Mouse (Mus musculus) CD4-positive, CD25-positive, alpha-beta regulatory T cell, adult 4 months (primary cell): ENCODE measurements at regions not wholly inside any gene's neighbourhood (a gene's known extent, or its start where the extent isn't known, plus 50 kb on each side); places are given as distances from the start of the nearest gene placed in this dataset.

Source experiments
- ATAC-seq: one replicate; pipeline ENCODE4 v1.8.0; 2017

DNA sequence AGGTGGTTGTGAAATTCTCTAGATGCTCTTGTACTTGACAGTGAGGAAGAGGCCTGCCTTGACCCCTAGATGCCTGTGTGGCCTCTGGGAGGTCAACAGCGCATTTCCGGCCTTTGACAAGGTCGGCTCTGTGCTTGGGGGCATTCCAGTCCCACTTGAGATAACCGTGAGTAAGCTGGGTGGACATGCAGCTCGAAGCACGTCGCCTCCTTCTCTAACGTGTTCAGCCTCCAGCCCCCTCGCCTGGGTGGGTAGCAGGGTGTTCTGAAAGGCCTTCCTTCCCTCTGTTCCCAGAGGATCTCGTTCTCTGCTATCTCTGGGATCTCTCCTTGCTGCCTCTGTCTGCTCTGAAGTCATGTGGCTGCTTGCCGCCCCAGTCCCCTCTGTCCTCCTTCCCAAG lies 70.2 kb upstream of the Slc38a2 start:
- no peak for ATAC-seq

GRCm38 (mm10) chr15:96768301-96768993 lies 68.9 kb upstream of the Slc38a2 start:
- no peak for ATAC-seq

GRCm38 (mm10) chr15:96767188-96767587 lies 67.7 kb upstream of the Slc38a2 start:
- no peak for ATAC-seq

DNA sequence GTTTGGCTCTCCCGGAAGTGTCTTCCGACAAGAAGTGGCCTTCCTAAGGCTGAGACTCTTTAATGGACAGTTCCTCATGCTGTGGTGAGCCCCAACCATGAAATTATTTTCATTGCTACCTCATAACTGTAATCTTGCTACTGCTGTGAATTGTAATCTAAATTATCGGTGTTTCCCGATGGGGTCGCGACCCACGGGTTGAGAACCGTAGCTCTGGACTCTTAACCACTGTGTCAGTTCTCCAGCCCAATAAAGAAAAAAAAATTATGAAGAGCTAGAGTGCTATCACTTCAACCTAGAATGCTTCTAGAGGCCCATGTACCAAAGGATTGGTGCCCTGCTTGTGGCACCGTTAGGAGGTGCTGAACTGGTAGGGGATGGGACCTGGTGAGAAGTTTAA lies 66.7 kb upstream of the Slc38a2 start:
- no peak for ATAC-seq

GRCm38 (mm10) chr15:96763611-96764010 lies 64.1 kb upstream of the Slc38a2 start:
- ATAC-seq: no peak

DNA sequence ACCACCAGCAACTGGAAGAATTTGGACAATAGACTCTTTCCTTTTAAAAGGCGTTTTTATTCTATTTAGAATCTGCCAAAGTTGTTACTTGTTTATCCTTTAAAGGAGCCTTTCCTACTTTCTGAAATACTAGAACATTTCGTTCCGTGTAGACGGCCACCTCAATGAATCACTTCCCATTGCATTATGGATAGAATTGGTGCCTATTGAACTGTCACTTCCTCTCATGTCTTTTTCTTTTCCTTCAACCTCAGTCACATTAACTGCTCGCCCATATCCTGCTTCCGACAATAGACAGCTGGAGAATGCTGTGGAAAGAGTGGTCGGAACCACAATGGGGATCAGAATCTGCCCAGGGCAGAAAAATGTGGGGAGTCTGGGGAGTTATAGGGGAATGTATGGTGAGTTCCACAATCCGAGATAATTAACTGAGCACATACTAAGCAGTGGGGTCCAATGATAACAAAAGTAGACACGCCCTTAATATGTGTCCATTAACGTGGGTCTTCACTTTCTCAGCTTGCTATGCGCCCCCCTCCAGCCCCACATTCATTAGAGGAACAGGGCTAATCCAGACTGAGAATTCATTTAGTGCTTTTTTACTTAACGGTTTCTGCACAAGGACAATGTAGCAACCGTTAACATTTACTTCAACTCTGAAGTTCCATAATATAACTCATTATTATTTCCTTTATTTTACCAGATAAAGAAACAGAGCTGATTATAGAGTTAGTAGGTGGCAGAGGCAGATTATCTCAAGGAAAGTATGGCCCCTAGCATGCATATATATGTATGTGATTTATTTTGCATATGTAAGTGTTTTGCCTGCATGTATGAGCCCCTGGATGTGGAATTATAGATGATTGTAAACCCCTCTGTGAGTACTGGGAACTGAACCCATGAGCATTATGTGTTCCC lies 59.8 kb upstream of the Slc38a2 start:
- ATAC-seq: no peak

GRCm38 (mm10) chr15:96757446-96758198 lies 58.1 kb upstream of the Slc38a2 start:
- ATAC-seq: peak; percentile 56

- no peak for ATAC-seq
Observed at GRCm38 (mm10) chr15:96756456-96756855, 56.9 kb upstream of the Slc38a2 start.

GRCm38 (mm10) chr15:96755951-96756350 lies 56.4 kb upstream of the Slc38a2 start:
- no peak for ATAC-seq

DNA sequence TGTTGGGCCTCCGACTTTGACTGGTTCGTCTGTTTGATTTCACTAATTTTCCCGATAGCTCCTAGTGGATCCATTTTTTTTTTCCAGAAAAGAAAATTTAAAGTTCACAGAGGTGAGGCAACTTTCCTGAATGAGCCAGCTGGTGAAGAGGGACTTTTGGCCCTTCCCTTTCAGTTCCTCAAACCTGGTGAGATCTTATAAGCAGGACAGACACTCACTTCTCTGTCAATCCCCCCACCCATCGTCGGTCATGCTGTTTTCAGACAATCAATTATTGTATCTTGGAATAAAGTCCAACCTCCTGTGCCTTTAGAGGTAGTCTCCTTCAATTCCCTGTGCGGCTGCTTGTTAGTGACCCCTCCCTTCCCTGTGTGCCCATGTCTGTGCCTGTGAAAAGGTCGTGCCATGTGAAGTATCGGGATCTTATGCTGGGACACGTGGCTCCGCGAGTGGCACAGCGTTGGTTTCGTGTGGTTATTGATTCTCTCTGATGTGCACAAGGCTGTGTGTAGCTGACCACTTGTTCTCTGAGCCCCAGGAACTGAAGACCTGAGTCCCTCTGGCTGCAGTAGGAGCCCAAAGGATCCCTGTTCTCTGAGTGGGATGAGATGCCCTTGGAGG lies 55.9 kb upstream of the Slc38a2 start:
- no peak for ATAC-seq

GRCm38 (mm10) chr15:96754079-96754478 lies 54.5 kb upstream of the Slc38a2 start:
- no peak for ATAC-seq

DNA sequence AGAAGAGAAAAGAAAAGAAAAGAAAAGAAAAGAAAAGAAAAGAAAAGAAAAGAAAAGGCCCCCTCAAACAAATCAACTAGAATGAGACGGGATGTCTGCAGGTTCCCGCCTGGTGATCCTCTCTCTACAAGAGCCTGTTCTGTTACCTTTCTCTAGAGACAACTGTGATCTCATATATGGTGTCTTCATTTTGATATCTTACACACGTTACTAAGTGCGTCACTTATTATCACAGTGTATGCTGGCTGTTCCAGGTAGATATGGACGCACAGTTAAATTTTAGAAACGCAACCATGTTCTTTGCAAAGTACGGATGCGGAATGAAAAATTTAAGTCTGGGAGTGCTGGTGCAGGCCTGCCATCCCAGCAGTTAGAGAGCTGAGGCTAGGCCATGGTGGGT lies 53.2 kb upstream of the Slc38a2 start:
- ATAC-seq: no peak

DNA sequence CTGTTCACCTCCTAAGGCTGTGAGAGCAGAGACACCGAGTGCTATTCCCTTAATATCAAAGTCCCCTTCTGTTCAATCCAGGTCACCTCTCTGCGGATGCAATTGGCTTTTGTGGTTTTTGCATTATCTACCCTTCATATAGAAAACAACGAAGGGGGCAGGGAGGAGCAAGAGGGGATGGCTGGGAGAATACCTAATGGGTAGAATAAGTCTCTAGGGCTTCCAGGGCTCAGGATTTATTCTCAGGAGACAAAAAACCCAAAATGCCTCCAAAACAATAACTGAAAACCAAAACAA lies 52.5 kb upstream of the Slc38a2 start:
- ATAC-seq: no peak

- no peak for ATAC-seq
Observed at GRCm38 (mm10) chr15:96751243-96752061, 51.9 kb upstream of the Slc38a2 start.

- no peak for ATAC-seq
Observed at GRCm38 (mm10) chr15:96749534-96750256, 50.2 kb upstream of the Slc38a2 start.
